Mouse (Mus musculus) c-Kit-positive CD71-positive TER-119-positive erythroid progenitor cells, embryonic 14.5 days (primary cell): ENCODE results near the gene Xylt1.

Experiments
- DNase-seq: peaks from one replicate; pipeline ENCODE4 v3.0.0-alpha.2; 2013; ENCODE audit warnings: low spot score

Gene Xylt1

GRCm38 (mm10) chr7:117516896-117517295 lies 136.1 kb downstream of the Xylt1 start:
- DNase-seq = no peak

- no peak for DNase-seq
Measured at GRCm38 (mm10) chr7:117521369-117521768, 140.6 kb downstream of the Xylt1 start.

GRCm38 (mm10) chr7:117522092-117522635 lies 141.4 kb downstream of the Xylt1 start:
- DNase-seq = no peak

- DNase-seq = no peak
Measured at GRCm38 (mm10) chr7:117524430-117525214, 143.8 kb downstream of the Xylt1 start.

- no peak for DNase-seq
Measured at GRCm38 (mm10) chr7:117525678-117526077, 144.9 kb downstream of the Xylt1 start.

GRCm38 (mm10) chr7:117526570-117526969 lies 145.8 kb downstream of the Xylt1 start:
- no peak for DNase-seq

- no peak for DNase-seq
Measured at GRCm38 (mm10) chr7:117529787-117530655, 149.2 kb downstream of the Xylt1 start.

- DNase-seq = no peak
Measured at GRCm38 (mm10) chr7:117532651-117533050, 151.9 kb downstream of the Xylt1 start.

- DNase-seq = no peak
Measured at GRCm38 (mm10) chr7:117533164-117533563, 152.4 kb downstream of the Xylt1 start.

- no peak for DNase-seq
Measured at GRCm38 (mm10) chr7:117539931-117540330, 159.2 kb downstream of the Xylt1 start.

GRCm38 (mm10) chr7:117540413-117540812 lies 159.6 kb downstream of the Xylt1 start:
- DNase-seq = no peak

GRCm38 (mm10) chr7:117541056-117541455 lies 160.3 kb downstream of the Xylt1 start:
- DNase-seq = no peak

GRCm38 (mm10) chr7:117541681-117542080 lies 160.9 kb downstream of the Xylt1 start:
- no peak for DNase-seq

GRCm38 (mm10) chr7:117543041-117543440 lies 162.3 kb downstream of the Xylt1 start:
- no peak for DNase-seq

GRCm38 (mm10) chr7:117544126-117544525 lies 163.3 kb downstream of the Xylt1 start:
- DNase-seq = no peak

- DNase-seq = no peak
Measured at GRCm38 (mm10) chr7:117548301-117548700, 167.5 kb downstream of the Xylt1 start.

GRCm38 (mm10) chr7:117550916-117551549 lies 170.3 kb downstream of the Xylt1 start:
- no peak for DNase-seq

GRCm38 (mm10) chr7:117553228-117553627 lies 172.4 kb downstream of the Xylt1 start:
- no peak for DNase-seq

GRCm38 (mm10) chr7:117555735-117556134 lies 175.0 kb downstream of the Xylt1 start:
- no peak for DNase-seq

- no peak for DNase-seq
Measured at GRCm38 (mm10) chr7:117558166-117558565, 177.4 kb downstream of the Xylt1 start.

- DNase-seq = no peak
Measured at GRCm38 (mm10) chr7:117559051-117559450, 178.3 kb downstream of the Xylt1 start.

- DNase-seq = no peak
Measured at GRCm38 (mm10) chr7:117563939-117564499, 183.2 kb downstream of the Xylt1 start.
